Mouse (Mus musculus) MEL (cell line): ENCODE measurements around the gene Eomes. TPM values are rescaled to one million over a fixed set of nuclear protein-coding genes. Genes with fewer than 3 reads are reported as not detected.

Source experiments
- DNase-seq: peaks from one replicate; pipeline ENCODE4 v3.0.0; 2011; ENCODE audit warnings: low read depth, low spot score
- H3K27ac ChIP-seq: 2 replicates; pipeline ENCODE4 v1.5.1; 2012; ENCODE audit warnings: low read depth, mild to moderate bottlenecking, control low read depth, low read length, moderate library complexity; ENCODE audit not compliant: control insufficient read depth
- H3K27me3 ChIP-seq, 2 experiments: fragments of 150-350 bp in 1 of 2; sonication (generic) in 1 of 2; 2 replicates each; pipeline ENCODE4 v1.6.1; 2012; ENCODE audit warnings: low read length in 2 of 2, mild to moderate bottlenecking in 2 of 2, improper control_type of control experiment in 1 of 2, moderate library complexity in 1 of 2; ENCODE audit not compliant: insufficient read depth in 2 of 2, control insufficient read depth in 1 of 2
- H3K36me3 ChIP-seq, 2 experiments: 2 replicates each; pipeline ENCODE4 v1.6.1; 2012 to 2014; ENCODE audit warnings: low read length in 2 of 2, improper control_type of control experiment in 1 of 2, inconsistent platforms in 1 of 2, mild to moderate bottlenecking in 1 of 2; ENCODE audit not compliant: insufficient read depth in 2 of 2, control insufficient read depth in 1 of 2
- H3K4me1 ChIP-seq, 2 experiments: fragments of 150-350 bp in 1 of 2; sonication (generic) in 1 of 2; 2 replicates each; pipeline ENCODE4 v1.6.1; 2012; ENCODE audit warnings: low read length in 2 of 2, improper control_type of control experiment in 1 of 2, mild to moderate bottlenecking in 1 of 2; ENCODE audit not compliant: insufficient read depth in 2 of 2, control insufficient read depth in 1 of 2
- H3K4me3 ChIP-seq, 2 experiments: fragments of 150-350 bp in 1 of 2; sonication (generic) in 1 of 2; 2 replicates each; pipeline ENCODE4 v1.5.1; 2012; ENCODE audit warnings: low read depth in 2 of 2, low read length in 2 of 2, mild to moderate bottlenecking in 2 of 2, moderate library complexity in 2 of 2, control low read depth in 1 of 2, improper control_type of control experiment in 1 of 2; ENCODE audit not compliant: control insufficient read depth in 1 of 2, insufficient read depth in 1 of 2
- H3K79me2 ChIP-seq: 2 replicates; pipeline ENCODE4 v1.6.1; 2012; ENCODE audit warnings: mild to moderate bottlenecking, low read length, moderate library complexity; ENCODE audit not compliant: control insufficient read depth, poor library complexity, insufficient read depth
- H3K9ac ChIP-seq: 2 replicates; pipeline ENCODE4 v1.6.1; 2012; ENCODE audit warnings: low read depth, mild to moderate bottlenecking, control low read depth, low read length, moderate library complexity; ENCODE audit not compliant: control insufficient read depth, poor library complexity, severe bottlenecking
- H3K9me3 ChIP-seq: fragments of 150-350 bp; sonication (generic); replicated peaks from 2 replicates; pipeline ENCODE4 v1.6.1; 2012; ENCODE audit warnings: mild to moderate bottlenecking, low read length, improper control_type of control experiment, moderate library complexity; ENCODE audit not compliant: insufficient read depth
- BHLHE40 ChIP-seq: IDR thresholded peaks from 2 replicates; pipeline ENCODE4 v1.6.1; 2012; ENCODE audit warnings: low read depth, mild to moderate bottlenecking, inconsistent platforms, low read length, improper control_type of control experiment, borderline replicate concordance
- CHD1 ChIP-seq: IDR thresholded peaks from 2 replicates; pipeline ENCODE4 v1.6.1; 2012; ENCODE audit warnings: low read depth, mild to moderate bottlenecking, inconsistent platforms, low read length, improper control_type of control experiment
- CHD2 ChIP-seq: IDR thresholded peaks from 2 replicates; pipeline ENCODE4 v1.6.1; 2011; ENCODE audit warnings: low read length, improper control_type of control experiment
- CTCF ChIP-seq, 3 experiments: IDR thresholded peaks in 2 of 3; conservative IDR thresholded peaks in 1 of 3; 2 replicates each; pipeline ENCODE4 v1.5.1; 2011 to 2012; ENCODE audit warnings: low read length in 3 of 3, low read depth in 2 of 3, mild to moderate bottlenecking in 2 of 3, improper control_type of control experiment in 1 of 3, inconsistent platforms in 1 of 3, mixed read lengths in 1 of 3, moderate library complexity in 1 of 3; ENCODE audit not compliant: control insufficient read depth in 1 of 3, insufficient read depth in 1 of 3, poor library complexity in 1 of 3, severe bottlenecking in 1 of 3
- E2F4 ChIP-seq: IDR thresholded peaks from 2 replicates; pipeline ENCODE4 v1.6.1; 2011; ENCODE audit warnings: low read depth, low read length, improper control_type of control experiment, borderline replicate concordance
- ELF1 ChIP-seq: IDR thresholded peaks from 2 replicates; pipeline ENCODE4 v1.6.1; 2014; ENCODE audit warnings: low read depth, mild to moderate bottlenecking, inconsistent platforms, low read length, improper control_type of control experiment, moderate library complexity
- GABPA ChIP-seq: IDR thresholded peaks from 2 replicates; pipeline ENCODE4 v1.6.1; 2012; ENCODE audit warnings: low read depth, mild to moderate bottlenecking, inconsistent platforms, low read length, improper control_type of control experiment, moderate library complexity
- GATA1 ChIP-seq: IDR thresholded peaks from 2 replicates; pipeline ENCODE4 v1.6.1; 2011; ENCODE audit warnings: low read depth, low read length, improper control_type of control experiment
- HCFC1 ChIP-seq: IDR thresholded peaks from 2 replicates; pipeline ENCODE4 v1.6.1; 2012; ENCODE audit warnings: low read depth, mild to moderate bottlenecking, inconsistent platforms, low read length, improper control_type of control experiment, moderate library complexity
- KAT2A ChIP-seq: conservative IDR thresholded peaks from 2 replicates; pipeline ENCODE4 v1.6.1; 2012; ENCODE audit warnings: low read depth, low read length, improper control_type of control experiment, inconsistent platforms
- MAZ ChIP-seq: IDR thresholded peaks from 2 replicates; pipeline ENCODE4 v1.6.1; 2012; ENCODE audit warnings: low read depth, mild to moderate bottlenecking, inconsistent platforms, low read length, improper control_type of control experiment
- MEF2A ChIP-seq: IDR thresholded peaks from 2 replicates; pipeline ENCODE4 v1.6.1; 2014; ENCODE audit warnings: low read depth, mild to moderate bottlenecking, inconsistent platforms, low read length, improper control_type of control experiment; ENCODE audit not compliant: poor library complexity, insufficient replicate concordance, severe bottlenecking; ENCODE audit errors: extremely low read depth
- MXI1 ChIP-seq: IDR thresholded peaks from 2 replicates; pipeline ENCODE4 v1.6.1; 2011; ENCODE audit warnings: mild to moderate bottlenecking, low read depth, low read length, improper control_type of control experiment
- NELFE ChIP-seq: IDR thresholded peaks from 2 replicates; pipeline ENCODE4 v1.6.1; 2011; ENCODE audit warnings: low read depth, low read length, improper control_type of control experiment
- NRF1 ChIP-seq: IDR thresholded peaks from 2 replicates; pipeline ENCODE4 v1.6.1; 2014; ENCODE audit warnings: low read depth, mild to moderate bottlenecking, inconsistent platforms, low read length, improper control_type of control experiment, moderate library complexity; ENCODE audit not compliant: poor library complexity, insufficient read depth, severe bottlenecking
- POLR2A ChIP-seq, 2 experiments: IDR thresholded peaks; 2 replicates each; pipeline ENCODE4 v1.6.1; 2011 to 2012; ENCODE audit warnings: low read length in 2 of 2, mild to moderate bottlenecking in 2 of 2, control low read depth in 1 of 2, improper control_type of control experiment in 1 of 2, low read depth in 1 of 2, moderate library complexity in 1 of 2; ENCODE audit not compliant: control insufficient read depth in 1 of 2, insufficient read depth in 1 of 2, poor library complexity in 1 of 2
- POLR2AphosphoS2 ChIP-seq: IDR thresholded peaks from 2 replicates; pipeline ENCODE4 v1.6.1; 2011; ENCODE audit warnings: low read length, improper control_type of control experiment
- POLR2AphosphoS5 ChIP-seq: IDR thresholded peaks from 2 replicates; pipeline ENCODE4 v1.6.1; 2012; ENCODE audit warnings: low read depth, borderline replicate concordance, mild to moderate bottlenecking, inconsistent platforms, low read length, moderate library complexity, mixed read lengths
- RCOR1 ChIP-seq: IDR thresholded peaks from 2 replicates; pipeline ENCODE4 v1.6.1; 2012; ENCODE audit warnings: low read depth, mild to moderate bottlenecking, inconsistent platforms, low read length, improper control_type of control experiment
- TAL1 ChIP-seq: IDR thresholded peaks from 2 replicates; pipeline ENCODE4 v1.6.1; 2012; ENCODE audit warnings: mild to moderate bottlenecking, inconsistent platforms, low read length, moderate library complexity, mixed read lengths
- UBTF ChIP-seq: IDR thresholded peaks from 2 replicates; pipeline ENCODE4 v1.6.1; 2012; ENCODE audit warnings: low read depth, mild to moderate bottlenecking, inconsistent platforms, low read length, improper control_type of control experiment, moderate library complexity, borderline replicate concordance; ENCODE audit not compliant: insufficient read depth
- USF1 ChIP-seq: IDR thresholded peaks from 2 replicates; pipeline ENCODE4 v1.6.1; 2014; ENCODE audit warnings: low read depth, mild to moderate bottlenecking, inconsistent platforms, low read length, improper control_type of control experiment, moderate library complexity
- ZC3H11A ChIP-seq: IDR thresholded peaks from 2 replicates; pipeline ENCODE4 v1.6.1; 2012; ENCODE audit warnings: low read depth, mild to moderate bottlenecking, inconsistent platforms, low read length, improper control_type of control experiment
- ZKSCAN1 ChIP-seq: IDR thresholded peaks from 2 replicates; pipeline ENCODE4 v1.6.1; 2012; ENCODE audit warnings: low read depth, mild to moderate bottlenecking, inconsistent platforms, low read length, improper control_type of control experiment, moderate library complexity
- ZNF384 ChIP-seq: IDR thresholded peaks from 2 replicates; pipeline ENCODE4 v1.6.1; 2012; ENCODE audit warnings: low read depth, mild to moderate bottlenecking, inconsistent platforms, low read length, improper control_type of control experiment
- polyA plus RNA-seq, 2 experiments: library from polyadenylated mRNA; stranded (reverse) in 1 of 2; unstranded in 1 of 2; fragments of >175 nt in 1 of 2; fragments of >200 nt in 1 of 2; gene quantifications; 2 replicates each; pipeline versions ENCODE4 v1.2.1 to v1.2.4; 2012; ENCODE audit warnings: low replicate concordance in 2 of 2, low read depth in 1 of 2; ENCODE audit not compliant: insufficient read length in 2 of 2, insufficient read depth in 1 of 2, missing spikeins in 1 of 2
- total RNA-seq: library from RNA; depleted of rRNA; stranded (reverse); fragments of 300-350 nt; gene quantifications from 2 replicates; pipeline ENCODE4 v1.2.3, GENCODE M21; 2012

The Eomes gene
- total and polyA plus RNA-seq, 3 experiments = not detected

DNA sequence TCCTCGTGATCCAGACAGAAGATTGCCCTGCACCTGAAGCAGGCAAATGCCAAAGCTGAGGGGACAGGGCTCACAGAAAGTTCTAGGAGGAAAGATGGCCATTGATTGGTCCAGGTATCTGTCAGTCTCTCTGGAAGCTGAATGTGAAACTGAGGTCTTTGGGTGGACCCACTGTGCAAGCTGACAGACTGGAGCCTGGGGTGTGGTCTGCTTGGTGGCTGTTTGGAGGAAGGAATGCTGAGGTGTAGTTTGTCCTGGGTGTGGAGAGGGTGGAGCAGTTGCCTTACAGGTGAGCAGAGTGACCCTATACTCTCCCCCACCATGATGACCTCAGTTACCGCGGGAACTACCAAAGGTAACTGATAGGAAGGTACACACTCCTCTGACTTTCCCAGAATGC lies 18.9 kb downstream of the Eomes start:
- DNase-seq = peak; percentile 30
- Histone ChIP-seq H3K4me3 (no peak overlapping the region), H3K27ac (no peak overlapping the region), H3K79me2 (no peaks in the 10 kb centered on the region), H3K9me3 (no peaks in the 10 kb centered on the region), H3K36me3 (no peaks in the 10 kb centered on the region), H3K9ac (no peak overlapping the region), H3K4me1 (peaks cover 6 to 8% of the 10 kb centered on the region in 2 experiments; a peak in 3 of 4 replicates), H3K27me3 (no peaks in the 10 kb centered on the region; a peak in 1 of 4 replicates)
- TF ChIP-seq TAL1 (no peak), KAT2A (no peak), GATA1 (no peak), HCFC1 (no peak), BHLHE40 (no peak), POLR2A (IDR thresholded peaks at IDR 0.05; ENCODE audit: control insufficient read depth in 1 of 2, insufficient read depth in 1 of 2, low read depth in 1 of 2, low read length in 2 of 2, poor library complexity in 1 of 2) (no peak), GABPA (no peak), CTCF (IDR thresholded peaks at IDR 0.05 in 2 of 3, conservative IDR thresholded peaks at IDR 0.05 in 1 of 3; ENCODE audit: control insufficient read depth in 1 of 3, insufficient read depth in 1 of 3, low read depth in 2 of 3, low read length in 3 of 3, poor library complexity in 1 of 3, severe bottlenecking in 1 of 3) (no peak), CHD2 (no peak), ELF1 (no peak), ZC3H11A (no peak), NRF1 (no peak), RCOR1 (no peak)

GRCm38 (mm10) chr9:118498061-118498460 lies 20.0 kb downstream of the Eomes start:
- TF ChIP-seq NELFE = no peak
- TF ChIP-seq UBTF = no peak
- TF ChIP-seq POLR2AphosphoS2 = no peak
- no peak for TF ChIP-seq MAZ
- no peak for TF ChIP-seq USF1
- no peak for TF ChIP-seq BHLHE40
- TF ChIP-seq CHD1 = no peak
- no peak for TF ChIP-seq GABPA
- no peak for TF ChIP-seq TAL1
- no peak for TF ChIP-seq MEF2A
- TF ChIP-seq E2F4 = no peak
- TF ChIP-seq ZKSCAN1 = no peak
- TF ChIP-seq ZC3H11A = no peak
- TF ChIP-seq POLR2A (IDR thresholded peaks at IDR 0.05; ENCODE audit: control insufficient read depth in 1 of 2, insufficient read depth in 1 of 2, low read depth in 1 of 2, low read length in 2 of 2, poor library complexity in 1 of 2) = no peak
- no peak for TF ChIP-seq ZNF384
- no peak for TF ChIP-seq POLR2AphosphoS5
- TF ChIP-seq MXI1 = no peak
- no peak for TF ChIP-seq HCFC1
- TF ChIP-seq, all 39 proteins: peak for 0
- no peaks in the 10 kb centered on the region; a peak in 1 of 4 replicates for H3K27me3 ChIP-seq
- no peaks in the 10 kb centered on the region for H3K36me3 ChIP-seq
- H3K27ac ChIP-seq = no peak overlapping the region
- peaks cover 6 to 8% of the 10 kb centered on the region in 2 experiments; a peak in 3 of 4 replicates for H3K4me1 ChIP-seq
- no peak for DNase-seq
- no peak overlapping the region for H3K4me3 ChIP-seq
- H3K9me3 ChIP-seq = no peaks in the 10 kb centered on the region
- no peaks in the 10 kb centered on the region for H3K79me2 ChIP-seq
- H3K9ac ChIP-seq = no peak overlapping the region
